Mouse (Mus musculus) cerebellum, adult 11-12 months (tissue): ENCODE measurements around the gene Eef2kmt.
"Not testable (repeated sequence)": the region's sequence is repeated elsewhere in the genome, so short reads cannot be mapped to it uniquely, and the experiment has no call there.

Source experiments
- DNase-seq: peaks from one replicate; pipeline ENCODE4 v3.0.0; 2022

The Eef2kmt gene

GRCm38 (mm10) chr16:5255779-5256496, at the start of gene Eef2kmt:
TSS of gene Eef2kmt (minus strand) at chr16:5255983.
- peak; percentile 94 for DNase-seq

DNA sequence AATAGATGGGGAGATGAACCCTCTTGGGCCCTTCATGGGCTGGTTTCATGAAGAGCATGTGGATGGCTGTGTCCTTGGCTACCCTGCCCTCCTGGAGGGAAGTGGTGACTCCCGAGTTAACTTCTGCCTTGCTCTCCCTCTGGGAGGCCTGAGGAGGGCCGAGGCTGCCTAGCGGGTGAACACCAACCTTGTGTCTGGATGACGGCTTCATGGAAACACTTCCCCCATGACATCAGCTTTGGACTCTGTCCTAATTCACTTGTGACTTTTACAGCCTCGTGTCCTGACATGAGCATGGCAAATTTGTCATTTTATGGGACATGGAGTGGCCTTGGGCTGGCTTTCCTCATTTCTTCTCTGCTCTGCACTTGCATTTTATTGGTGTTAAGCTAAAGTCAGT, 39.5 kb upstream of the Eef2kmt start:
- DNase-seq = no peak

- no peak for DNase-seq
Observed at GRCm38 (mm10) chr16:5285376-5285775, 29.6 kb upstream of the Eef2kmt start.

- no peak for DNase-seq
Observed at GRCm38 (mm10) chr16:5282686-5283085, 26.9 kb upstream of the Eef2kmt start.

DNA sequence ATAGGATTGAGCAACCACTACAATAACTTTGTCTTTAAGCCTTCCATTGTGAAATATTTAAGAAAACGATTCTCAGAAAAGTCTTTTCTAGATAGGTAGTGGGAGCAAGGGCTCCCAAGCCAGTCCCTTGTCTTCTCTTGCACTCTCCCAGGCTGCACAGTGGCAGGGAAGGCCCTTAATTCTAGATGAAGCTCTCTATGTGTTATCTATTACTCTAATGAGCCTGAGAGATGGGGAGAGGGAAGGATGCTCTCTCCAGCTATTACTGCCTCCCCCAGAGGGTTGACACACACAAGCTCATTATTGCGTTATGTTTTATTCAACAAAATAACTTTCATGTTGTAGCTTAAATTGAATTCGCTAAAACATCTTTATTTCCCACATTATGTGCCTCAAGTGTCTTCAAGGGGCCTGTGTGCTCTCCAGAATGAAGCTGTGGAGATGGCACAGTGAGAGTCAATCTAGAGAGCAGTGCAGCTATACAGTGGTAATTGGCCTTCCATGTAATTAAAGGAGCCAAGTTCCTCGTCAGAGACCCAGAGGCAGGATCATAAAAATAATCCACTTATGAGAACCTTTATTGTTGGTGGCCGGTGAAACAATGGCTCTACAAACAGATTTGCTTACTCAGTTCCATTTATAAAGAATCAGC, 23.9 kb upstream of the Eef2kmt start:
- DNase-seq = no peak

GRCm38 (mm10) chr16:5272371-5272770, 16.6 kb upstream of the Eef2kmt start:
- DNase-seq = no peak

GRCm38 (mm10) chr16:5271411-5272035, 15.7 kb upstream of the Eef2kmt start:
- no peak for DNase-seq

- no peak for DNase-seq
Observed at GRCm38 (mm10) chr16:5263926-5264325, 8.1 kb upstream of the Eef2kmt start.

DNA sequence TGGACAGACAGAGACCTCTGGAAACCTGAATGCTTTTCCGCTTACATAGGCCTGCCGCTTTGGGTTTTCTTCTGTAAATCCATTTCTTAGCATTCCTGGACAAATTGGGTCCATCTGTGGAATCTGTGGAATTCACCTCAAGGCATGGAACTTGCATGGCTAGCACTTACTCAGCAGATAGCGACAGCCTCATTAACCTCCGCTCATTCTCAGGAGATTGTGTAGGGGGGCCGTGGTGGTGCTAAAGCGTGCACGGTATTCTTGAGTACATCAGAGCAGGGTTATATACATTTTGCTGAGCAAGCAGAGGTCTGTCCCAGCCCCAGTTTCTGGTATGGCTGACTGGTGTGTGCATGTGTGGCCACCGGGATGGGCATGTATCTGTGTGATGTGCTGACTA, 7.4 kb upstream of the Eef2kmt start:
- no peak for DNase-seq

GRCm38 (mm10) chr16:5255081-5255740, 572 bp downstream of the Eef2kmt start:
- DNase-seq = no peak

GRCm38 (mm10) chr16:5254346-5255025, 1.3 kb downstream of the Eef2kmt start:
- peak; percentile 45 for DNase-seq

DNA sequence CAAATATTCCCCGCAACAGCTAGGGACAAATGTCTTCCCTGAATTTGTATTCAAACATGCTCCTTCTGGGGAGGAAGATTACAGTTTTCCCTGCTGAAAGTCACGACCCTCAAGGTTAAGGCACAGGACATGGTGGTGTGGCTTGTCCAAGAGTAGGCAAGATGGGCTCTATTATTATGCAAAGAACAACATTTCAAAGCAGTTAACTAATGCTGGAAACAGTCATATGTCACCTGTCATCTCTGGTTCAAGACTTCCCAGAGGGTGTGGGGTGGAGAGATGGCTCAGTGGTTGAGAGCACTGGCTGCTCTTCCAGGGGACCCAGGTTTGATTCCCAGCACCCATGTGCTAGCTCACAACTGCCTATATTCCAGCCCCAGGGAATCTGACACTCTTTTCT, 3.5 kb downstream of the Eef2kmt start:
- no peak for DNase-seq

DNA sequence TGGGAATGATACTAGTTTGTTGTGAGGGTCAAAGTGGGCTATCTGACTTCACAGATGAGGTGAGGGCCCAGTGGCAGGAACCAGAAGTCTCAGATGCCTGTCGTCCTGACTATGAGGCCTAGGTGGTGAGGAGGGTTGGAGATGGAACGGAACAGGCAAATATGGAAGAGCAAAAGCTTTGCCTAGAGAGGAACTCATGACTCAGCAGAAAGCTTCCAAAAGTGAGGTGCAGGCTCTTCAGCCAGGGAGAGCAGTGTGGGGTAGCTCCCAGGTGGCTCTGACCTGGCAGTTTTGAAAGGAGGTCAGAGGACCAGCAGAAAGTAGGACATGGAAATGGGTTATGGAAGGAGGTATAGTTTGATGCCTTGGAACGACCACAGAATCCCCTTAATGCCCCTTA, 4.9 kb downstream of the Eef2kmt start:
- DNase-seq = no peak

DNA sequence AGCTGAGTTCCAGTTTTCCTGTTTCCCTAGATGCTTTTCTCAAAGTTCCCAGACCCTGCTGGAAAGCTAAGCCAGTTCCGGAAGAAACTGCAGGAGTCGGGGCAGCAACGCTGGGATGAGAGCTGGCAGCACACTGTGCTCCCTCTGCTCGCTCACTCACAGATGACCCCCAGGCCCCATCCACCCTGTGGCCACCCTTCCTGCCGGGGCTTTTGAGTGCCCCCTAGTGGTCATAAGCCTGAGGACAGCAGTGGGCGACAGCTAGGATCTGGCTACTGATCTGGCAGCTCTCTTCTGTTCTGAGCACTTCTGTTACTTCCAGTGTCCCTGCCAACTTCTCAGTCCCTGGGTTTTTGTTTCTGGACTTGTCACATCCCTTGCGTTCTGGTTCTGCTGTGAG, 11.4 kb downstream of the Eef2kmt start:
- DNase-seq = peak; percentile 38

- no peak for DNase-seq
Observed at GRCm38 (mm10) chr16:5242882-5243281, 12.9 kb downstream of the Eef2kmt start.

DNA sequence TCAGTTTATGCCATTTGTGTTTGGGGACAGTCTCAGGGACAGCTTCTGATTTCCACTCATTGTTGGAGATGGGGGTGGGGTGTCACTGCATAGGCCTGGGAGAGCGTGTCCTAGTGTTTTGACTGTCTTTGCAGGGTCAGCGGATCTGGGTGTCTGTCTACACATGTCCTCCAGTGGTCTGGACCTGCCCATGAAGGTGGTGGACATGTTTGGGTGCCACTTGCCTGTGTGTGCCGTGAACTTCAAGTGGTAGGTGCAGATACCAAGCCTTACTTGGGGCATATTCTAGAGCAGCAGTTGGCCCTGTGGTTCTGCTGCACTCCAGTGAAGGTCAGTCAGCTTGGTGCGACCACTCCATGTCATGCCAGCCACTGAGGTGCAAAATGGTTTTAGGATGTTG, 13.4 kb downstream of the Eef2kmt start:
- no peak for DNase-seq

DNA sequence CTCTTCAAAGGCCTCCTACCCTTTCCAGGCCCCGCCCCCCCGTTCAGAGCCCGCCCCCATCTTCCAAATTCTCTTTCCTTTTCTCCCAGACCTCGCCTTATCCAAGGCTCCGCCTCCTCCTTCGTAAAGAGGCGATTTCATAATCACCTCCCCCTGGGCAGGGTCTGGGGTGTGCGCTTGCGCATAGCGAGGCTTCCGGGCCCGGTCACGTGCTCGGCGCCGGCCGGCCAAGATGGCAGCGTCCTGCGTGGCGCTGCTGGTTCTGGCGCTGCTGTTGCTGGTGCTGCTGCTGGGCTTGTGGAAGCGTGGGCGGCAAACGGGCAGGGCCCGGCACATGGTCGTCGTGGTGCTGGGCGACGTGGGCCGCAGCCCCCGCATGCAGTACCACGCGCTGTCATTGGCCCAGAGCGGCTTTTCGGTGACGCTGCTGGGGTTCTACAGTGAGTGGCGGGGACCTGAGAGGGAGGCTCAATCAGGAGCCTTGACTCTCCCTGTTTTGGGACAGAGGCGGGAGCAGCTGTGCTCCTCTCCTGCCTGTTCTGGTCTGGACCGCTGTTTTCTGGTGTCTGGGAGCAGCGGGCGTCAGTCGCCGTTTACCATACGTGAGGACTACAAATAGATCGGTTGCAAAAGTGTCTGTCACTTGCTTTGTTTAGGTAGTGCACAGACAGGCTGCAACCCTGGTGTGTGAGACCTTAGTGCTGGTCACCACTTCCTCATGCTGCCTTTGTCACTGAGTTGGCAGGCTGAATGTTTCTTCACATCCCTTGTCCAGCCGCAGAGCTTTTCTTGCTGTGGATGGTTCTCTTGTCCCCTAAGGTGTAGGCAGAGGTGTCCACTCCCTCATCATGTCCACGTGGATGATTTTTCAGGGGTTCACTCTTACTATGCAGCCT, 22.1 kb downstream of the Eef2kmt start, which contains the start of gene Alg1:
Gene Alg1, plus strand, starts transcription at position 204 of the 896 bp plus-strand sequence.
- peak; percentile 94 for DNase-seq

DNA sequence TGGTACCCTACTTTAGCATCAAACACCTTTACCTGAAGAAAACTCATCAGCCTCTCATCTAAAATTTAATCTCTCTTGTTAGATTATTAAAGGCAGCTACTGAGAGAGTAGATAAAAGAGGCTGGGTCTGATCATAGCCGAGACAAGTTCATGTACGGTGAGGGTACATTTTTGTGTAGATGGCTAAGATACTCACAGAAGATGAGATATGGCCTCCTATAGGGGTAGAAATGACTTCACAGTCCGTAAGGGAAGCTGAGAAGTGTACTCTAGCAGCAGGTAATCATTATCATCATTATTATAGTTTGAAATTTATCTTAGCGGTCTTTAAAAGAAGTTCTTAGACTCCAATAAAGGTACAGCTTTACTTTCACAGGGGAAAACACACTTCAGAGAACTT, 22.8 kb downstream of the Eef2kmt start:
- DNase-seq = no peak

DNA sequence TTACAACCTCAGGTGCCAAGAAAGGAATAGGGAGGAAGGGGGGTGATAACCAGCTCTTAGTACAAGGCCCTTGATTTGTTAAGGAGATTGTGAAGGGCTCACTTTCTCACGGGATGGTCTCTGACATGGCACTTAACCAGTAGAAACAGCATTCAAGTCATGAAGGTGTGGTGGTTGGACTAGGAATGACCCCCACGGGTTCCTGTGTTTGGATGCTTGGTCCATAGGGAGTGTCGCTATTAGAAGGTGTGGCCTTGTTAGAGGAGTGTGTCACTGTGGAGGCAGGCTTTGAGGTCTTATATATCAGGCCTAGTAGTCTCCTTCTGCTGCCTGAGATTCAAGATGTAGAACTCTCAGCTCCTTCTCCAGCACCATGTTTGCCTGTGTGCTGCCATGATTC, 27.7 kb downstream of the Eef2kmt start:
- DNase-seq = not testable (repeated sequence)

DNA sequence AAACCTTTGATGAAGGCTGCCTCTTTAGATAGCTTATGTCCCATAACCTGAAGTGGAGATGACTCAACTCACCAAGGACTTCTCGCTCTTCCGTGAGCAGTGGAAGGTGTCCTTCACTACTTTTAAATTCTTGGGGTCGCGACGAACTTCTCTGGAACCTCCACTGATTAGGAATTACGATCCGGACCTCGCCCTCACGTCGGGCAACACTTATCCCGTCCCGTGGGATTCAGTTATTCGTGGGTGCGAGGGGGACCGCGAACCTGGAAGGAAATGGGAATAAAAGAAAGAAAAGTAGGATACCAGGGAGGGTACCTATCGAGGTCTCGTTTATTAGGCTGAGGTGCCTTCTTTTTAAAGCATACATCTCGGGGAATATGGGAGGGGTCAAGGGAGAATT, 28.3 kb downstream of the Eef2kmt start:
- not testable (repeated sequence) for DNase-seq

DNA sequence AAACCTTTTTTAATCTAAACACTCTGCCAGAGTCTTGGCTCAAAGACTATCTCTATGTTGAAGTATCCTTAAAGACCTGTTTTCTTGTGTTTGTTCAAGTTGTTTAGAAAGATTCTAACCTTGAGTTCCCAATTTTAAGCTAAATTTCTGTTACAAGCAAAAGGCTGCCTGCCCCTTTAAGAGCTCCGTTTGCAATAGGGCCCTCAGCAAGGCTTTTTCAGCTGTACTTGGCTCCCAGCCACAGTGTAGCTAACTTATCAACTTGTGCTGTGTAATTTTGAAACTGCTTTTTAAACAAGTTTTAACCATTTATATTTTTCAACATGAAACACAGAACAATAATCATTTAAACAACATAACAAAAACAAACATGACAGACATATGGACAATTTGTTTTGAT, 29.2 kb downstream of the Eef2kmt start:
- not testable (repeated sequence) for DNase-seq

DNA sequence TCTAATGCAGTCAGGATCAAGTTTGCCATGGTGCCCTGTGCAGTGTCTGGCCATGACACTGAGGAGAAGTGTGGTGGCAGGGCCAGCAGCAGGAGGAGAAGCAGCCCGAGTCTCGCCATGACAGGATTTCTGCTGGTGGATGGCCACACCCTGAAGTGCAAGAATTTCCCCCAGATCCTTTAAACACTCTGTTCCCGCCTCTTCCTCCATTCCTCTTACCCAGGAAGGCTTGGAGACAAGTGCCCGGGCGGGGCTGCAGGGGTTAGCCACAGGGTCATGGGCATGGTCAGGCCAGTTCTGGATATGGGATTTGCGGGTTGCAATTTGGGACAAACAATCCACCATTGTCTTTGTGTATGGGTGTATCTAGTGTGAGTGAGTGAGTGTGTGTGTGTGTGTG, 33.6 kb downstream of the Eef2kmt start, which contains the start of gene AU021092:
Gene AU021092, minus strand, starts transcription at position 160 of the 400 bp plus-strand sequence.
- no peak for DNase-seq
